Mouse (Mus musculus): Measurements from ENCODE around the gene Plekha7. TPM values are rescaled to one million over a fixed set of nuclear protein-coding genes. Genes with fewer than 3 reads are reported as not detected.

Plekha7 gene
- polyA plus RNA-seq, 1 experiment from 2014 or later, result 4.2 TPM

DNA sequence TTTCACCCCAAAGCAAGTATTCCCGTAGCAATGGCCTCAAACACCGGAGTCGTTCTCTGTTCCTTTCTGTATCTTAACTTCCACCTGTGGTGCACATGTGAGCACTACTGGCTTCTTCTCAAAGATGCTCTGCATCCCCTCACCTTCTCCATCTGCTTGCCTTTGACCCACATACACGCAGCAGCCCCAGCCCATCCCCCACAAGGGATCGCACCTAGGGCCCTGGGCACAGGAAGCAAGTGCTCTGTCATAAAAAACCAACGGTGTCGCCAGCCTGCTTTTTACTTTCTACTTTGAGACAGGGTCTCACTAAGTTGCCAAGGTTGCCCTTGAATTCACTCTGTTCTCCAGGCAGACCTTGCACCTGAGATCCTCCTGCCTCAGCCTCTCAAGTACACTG is 113.2 kb downstream of the Plekha7 start:
- Histone ChIP-seq H3K27me3 (ENCODE audit: control insufficient read depth, insufficient read depth, low read depth, low read length) (no peaks in the 10 kb centered on the region), H3K9ac (ENCODE audit: low read depth, low read length) (no peak overlapping the region), H3K36me3 (ENCODE audit: control insufficient read depth, insufficient read depth) (no peaks in the 10 kb centered on the region), H3K4me1 (ENCODE audit: control insufficient read depth, low read depth, low read length) (no peaks in the 10 kb centered on the region; the same call in 1 of the 2 replicates), H3K4me3 (ENCODE audit: low read depth, low read length) (no peak overlapping the region), H3K4me2 (ENCODE audit: low read depth, low read length) (no peak overlapping the region), H3K27ac (ENCODE audit: low read length) (no peak overlapping the region), H3K9me3 (replicated peaks; ENCODE audit: control insufficient read depth, low read length) (no peaks in the 10 kb centered on the region)
- no peak for ATAC-seq (ENCODE audit: low read depth)
- 50% methylated on average over 7 of the region's 7 CpGs for WGBS (ENCODE audit: insufficient replicate concordance)

DNA sequence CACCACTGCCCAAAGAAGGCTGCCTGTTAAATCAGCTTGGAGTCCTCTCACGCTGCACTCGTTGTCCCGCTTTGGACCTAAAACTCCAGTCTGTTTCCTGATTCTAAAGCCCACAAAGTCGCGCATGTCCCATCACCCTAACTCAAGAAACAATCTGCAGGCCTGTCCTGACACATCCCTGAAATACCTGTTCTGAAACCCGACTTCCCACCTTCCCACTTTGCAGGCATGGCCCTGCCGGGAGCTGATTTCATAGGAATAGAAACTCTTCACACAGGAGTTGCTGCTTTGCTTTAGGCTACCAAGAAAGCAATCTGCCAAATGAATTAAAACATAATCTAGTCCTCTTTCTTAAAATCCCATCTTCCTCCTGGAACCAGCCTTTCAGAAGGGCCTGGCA is 115.2 kb downstream of the Plekha7 start:
- Histone ChIP-seq H3K27me3 (ENCODE audit: control insufficient read depth, insufficient read depth, low read depth, low read length) (no peaks in the 10 kb centered on the region), H3K9ac (ENCODE audit: low read depth, low read length) (no peak overlapping the region)
- 62% methylated on average over 7 of the region's 7 CpGs for WGBS (ENCODE audit: insufficient replicate concordance)

GRCm38 (mm10) chr7:116192096-116192595 is 116.0 kb downstream of the Plekha7 start:
- no peak overlapping the region for H3K27ac ChIP-seq (ENCODE audit: low read length)
- H3K27me3 ChIP-seq (ENCODE audit: control insufficient read depth, insufficient read depth, low read depth, low read length), result no peaks in the 10 kb centered on the region
- WGBS (ENCODE audit: insufficient replicate concordance), result 49% methylated on average over 4 of the region's 4 CpGs
- no peak overlapping the region for H3K9ac ChIP-seq (ENCODE audit: low read depth, low read length)
- H3K9me3 ChIP-seq (replicated peaks; ENCODE audit: control insufficient read depth, low read length), result no peaks in the 10 kb centered on the region
- no peaks in the 10 kb centered on the region for H3K4me1 ChIP-seq (ENCODE audit: control insufficient read depth, low read depth, low read length)
- no peak overlapping the region for H3K4me3 ChIP-seq (ENCODE audit: low read depth, low read length)
- H3K4me2 ChIP-seq (ENCODE audit: low read depth, low read length), result no peak overlapping the region
- no peak for ATAC-seq (ENCODE audit: low read depth)
- no peaks in the 10 kb centered on the region for H3K36me3 ChIP-seq (ENCODE audit: control insufficient read depth, insufficient read depth)

More for the DNA sequence above, 115.2 kb downstream of the Plekha7 start:
- Histone ChIP-seq H3K4me1 (ENCODE audit: control insufficient read depth, low read depth, low read length) (no peaks in the 10 kb centered on the region), H3K4me2 (ENCODE audit: low read depth, low read length) (no peak overlapping the region), H3K4me3 (ENCODE audit: low read depth, low read length) (no peak overlapping the region), H3K27ac (ENCODE audit: low read length) (no peak overlapping the region), H3K9me3 (replicated peaks; ENCODE audit: control insufficient read depth, low read length) (no peaks in the 10 kb centered on the region), H3K36me3 (ENCODE audit: control insufficient read depth, insufficient read depth) (no peaks in the 10 kb centered on the region)
- no peak for ATAC-seq (ENCODE audit: low read depth)

GRCm38 (mm10) chr7:116191138-116191537 is 117.0 kb downstream of the Plekha7 start:
- no peaks in the 10 kb centered on the region for H3K36me3 ChIP-seq (ENCODE audit: control insufficient read depth, insufficient read depth)
- 38% methylated on average over 3 of the region's 3 CpGs for WGBS (ENCODE audit: insufficient replicate concordance)
- no peak overlapping the region for H3K27ac ChIP-seq (ENCODE audit: low read length)
- no peak overlapping the region for H3K4me2 ChIP-seq (ENCODE audit: low read depth, low read length)
- no peaks in the 10 kb centered on the region for H3K4me1 ChIP-seq (ENCODE audit: control insufficient read depth, low read depth, low read length)
- H3K9ac ChIP-seq (ENCODE audit: low read depth, low read length), result no peak overlapping the region
- no peaks in the 10 kb centered on the region for H3K27me3 ChIP-seq (ENCODE audit: control insufficient read depth, insufficient read depth, low read depth, low read length)
- ATAC-seq (ENCODE audit: low read depth), result no peak
- no peaks in the 10 kb centered on the region for H3K9me3 ChIP-seq (replicated peaks; ENCODE audit: control insufficient read depth, low read length)
- H3K4me3 ChIP-seq (ENCODE audit: low read depth, low read length), result no peak overlapping the region

DNA sequence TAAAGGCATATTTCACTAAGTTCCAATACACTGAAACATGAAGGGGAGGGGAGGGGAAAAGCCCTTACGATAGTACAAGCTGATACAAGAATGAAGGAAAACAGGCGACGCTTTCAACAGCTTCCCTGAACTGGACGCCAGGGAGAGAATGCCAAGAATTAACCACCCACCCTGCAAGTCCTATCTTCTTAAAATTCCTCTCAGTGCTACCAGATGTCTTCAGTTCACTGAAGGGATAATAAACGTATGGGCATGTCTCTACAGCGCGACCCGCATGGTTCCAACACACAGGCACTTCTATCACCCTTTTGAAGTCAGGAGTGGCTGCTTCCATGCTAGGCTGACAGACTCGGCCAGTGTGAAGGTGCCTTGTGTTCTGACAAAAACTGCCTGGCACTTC is 118.5 kb downstream of the Plekha7 start:
- no peaks in the 10 kb centered on the region for H3K27me3 ChIP-seq (ENCODE audit: control insufficient read depth, insufficient read depth, low read depth, low read length)
- no peaks in the 10 kb centered on the region for H3K4me1 ChIP-seq (ENCODE audit: control insufficient read depth, low read depth, low read length)
- H3K9me3 ChIP-seq (replicated peaks; ENCODE audit: control insufficient read depth, low read length), result no peaks in the 10 kb centered on the region
- WGBS (ENCODE audit: insufficient replicate concordance), result 71% methylated on average over 9 of the region's 9 CpGs
- no peak overlapping the region for H3K27ac ChIP-seq (ENCODE audit: low read length)
- H3K4me3 ChIP-seq (ENCODE audit: low read depth, low read length), result no peak overlapping the region
- no peak overlapping the region for H3K9ac ChIP-seq (ENCODE audit: low read depth, low read length)
- no peak overlapping the region for H3K4me2 ChIP-seq (ENCODE audit: low read depth, low read length)
- ATAC-seq (ENCODE audit: low read depth), result no peak
- no peaks in the 10 kb centered on the region for H3K36me3 ChIP-seq (ENCODE audit: control insufficient read depth, insufficient read depth)

- no peak for ATAC-seq (ENCODE audit: low read depth)
- H3K27ac ChIP-seq (ENCODE audit: low read length), result no peak overlapping the region
- no peaks in the 10 kb centered on the region for H3K4me1 ChIP-seq (ENCODE audit: control insufficient read depth, low read depth, low read length)
- whole genome bisulfite sequencing (ENCODE audit: insufficient replicate concordance), result 59% methylated on average over 5 of the region's 5 CpGs
- H3K4me3 ChIP-seq (ENCODE audit: low read depth, low read length), result no peak overlapping the region
- H3K36me3 ChIP-seq (ENCODE audit: control insufficient read depth, insufficient read depth), result no peaks in the 10 kb centered on the region
- H3K9me3 ChIP-seq (replicated peaks; ENCODE audit: control insufficient read depth, low read length), result no peaks in the 10 kb centered on the region
- H3K4me2 ChIP-seq (ENCODE audit: low read depth, low read length), result no peak overlapping the region
- no peaks in the 10 kb centered on the region for H3K27me3 ChIP-seq (ENCODE audit: control insufficient read depth, insufficient read depth, low read depth, low read length)
- H3K9ac ChIP-seq (ENCODE audit: low read depth, low read length), result no peak overlapping the region
Observed at GRCm38 (mm10) chr7:116188391-116188790, 119.8 kb downstream of the Plekha7 start.

GRCm38 (mm10) chr7:116187521-116187920 is 120.7 kb downstream of the Plekha7 start:
- Histone ChIP-seq H3K4me2 (ENCODE audit: low read depth, low read length) (no peak overlapping the region), H3K9me3 (replicated peaks; ENCODE audit: control insufficient read depth, low read length) (no peaks in the 10 kb centered on the region), H3K27me3 (ENCODE audit: control insufficient read depth, insufficient read depth, low read depth, low read length) (no peaks in the 10 kb centered on the region), H3K4me3 (ENCODE audit: low read depth, low read length) (no peak overlapping the region), H3K9ac (ENCODE audit: low read depth, low read length) (no peak overlapping the region), H3K36me3 (ENCODE audit: control insufficient read depth, insufficient read depth) (no peaks in the 10 kb centered on the region), H3K4me1 (ENCODE audit: control insufficient read depth, low read depth, low read length) (no peaks in the 10 kb centered on the region), H3K27ac (ENCODE audit: low read length) (no peak overlapping the region)
- 55% methylated on average over 3 of the region's 3 CpGs for WGBS (ENCODE audit: insufficient replicate concordance)
- no peak for ATAC-seq (ENCODE audit: low read depth)

DNA sequence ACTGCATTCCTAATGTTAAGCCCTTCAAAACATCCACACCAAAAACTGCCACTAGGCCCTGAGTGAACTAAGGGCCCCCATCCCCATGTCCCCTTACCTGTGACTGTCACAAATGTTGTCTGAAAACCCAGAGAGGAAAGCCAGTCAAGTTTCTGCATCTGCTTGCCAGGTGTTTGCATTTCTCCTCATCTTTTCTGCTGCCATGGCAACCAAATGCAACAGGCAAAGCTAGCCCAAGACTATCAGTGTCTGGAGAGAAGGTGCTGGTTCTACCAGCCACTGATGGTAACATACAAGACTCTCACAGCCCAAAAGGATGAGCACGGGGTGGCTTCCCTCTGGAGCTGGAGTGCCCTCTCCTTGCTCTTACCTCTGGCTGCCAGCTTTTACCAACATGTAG is 121.3 kb downstream of the Plekha7 start:
- Histone ChIP-seq H3K36me3 (ENCODE audit: control insufficient read depth, insufficient read depth) (no peaks in the 10 kb centered on the region), H3K27ac (ENCODE audit: low read length) (no peak overlapping the region), H3K27me3 (ENCODE audit: control insufficient read depth, insufficient read depth, low read depth, low read length) (no peaks in the 10 kb centered on the region), H3K9ac (ENCODE audit: low read depth, low read length) (no peak overlapping the region), H3K4me3 (ENCODE audit: low read depth, low read length) (no peak overlapping the region), H3K9me3 (replicated peaks; ENCODE audit: control insufficient read depth, low read length) (no peaks in the 10 kb centered on the region), H3K4me2 (ENCODE audit: low read depth, low read length) (no peak overlapping the region), H3K4me1 (ENCODE audit: control insufficient read depth, low read depth, low read length) (no peaks in the 10 kb centered on the region)
- no peak for ATAC-seq (ENCODE audit: low read depth)
- 65% methylated on average over 1 of the region's 1 CpGs for WGBS (ENCODE audit: insufficient replicate concordance)

DNA sequence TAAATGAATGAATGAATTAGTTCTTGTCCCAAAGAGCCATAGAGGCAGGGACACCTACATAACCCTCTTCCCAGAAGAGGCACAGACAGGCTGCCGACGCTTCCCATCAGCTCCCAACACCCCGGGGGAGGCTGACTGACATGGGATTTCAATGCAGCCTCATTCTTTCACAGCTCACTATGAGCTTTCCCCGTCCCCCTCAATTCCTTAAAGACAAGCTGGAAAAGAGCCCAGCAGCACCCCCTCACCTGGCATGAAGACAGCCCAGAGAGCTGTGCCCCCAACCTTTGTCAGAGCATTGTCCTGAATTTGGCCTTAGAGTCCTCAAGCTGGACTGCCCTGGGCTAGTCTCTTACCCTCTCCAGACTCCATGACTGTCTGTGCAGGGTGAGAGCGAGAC is 122.0 kb downstream of the Plekha7 start:
- no peak overlapping the region for H3K27ac ChIP-seq (ENCODE audit: low read length)
- H3K9ac ChIP-seq (ENCODE audit: low read depth, low read length), result no peak overlapping the region
- H3K4me2 ChIP-seq (ENCODE audit: low read depth, low read length), result no peak overlapping the region
- no peaks in the 10 kb centered on the region for H3K9me3 ChIP-seq (replicated peaks; ENCODE audit: control insufficient read depth, low read length)
- no peaks in the 10 kb centered on the region for H3K36me3 ChIP-seq (ENCODE audit: control insufficient read depth, insufficient read depth)
- ATAC-seq (ENCODE audit: low read depth), result no peak
- no peak overlapping the region for H3K4me3 ChIP-seq (ENCODE audit: low read depth, low read length)
- no peaks in the 10 kb centered on the region for H3K27me3 ChIP-seq (ENCODE audit: control insufficient read depth, insufficient read depth, low read depth, low read length)
- H3K4me1 ChIP-seq (ENCODE audit: control insufficient read depth, low read depth, low read length), result no peaks in the 10 kb centered on the region
- 71% methylated on average over 5 of the region's 5 CpGs for WGBS (ENCODE audit: insufficient replicate concordance)

Measured in liver, embryonic 16.5 days (tissue).